Mouse (Mus musculus): ENCODE measurements around the gene Zfp553. TPM values are rescaled to one million over a fixed set of nuclear protein-coding genes. Genes with fewer than 3 reads are reported as not detected.

The Zfp553 gene
- polyA plus RNA-seq, 1 experiment from 2014 or later, result 75.4 TPM

GRCm38 (mm10) chr7:127262218-127262961 lies 29.5 kb downstream of the Zfp553 start:
- H3K4me2 ChIP-seq (replicated peaks), result no peak overlapping the region
- H3K4me3 ChIP-seq (replicated peaks), result no peak overlapping the region
- ATAC-seq, result no peak
- no peak overlapping the region for H3K27ac ChIP-seq
- no peaks in the 10 kb centered on the region for H3K9me3 ChIP-seq
- H3K4me1 ChIP-seq (replicated peaks), result peaks cover 22% of the 10 kb centered on the region
- no peaks in the 10 kb centered on the region for H3K36me3 ChIP-seq
- 86% methylated on average over 10 of the region's 10 CpGs for WGBS
- H3K27me3 ChIP-seq, result no peaks in the 10 kb centered on the region
- H3K9ac ChIP-seq (replicated peaks), result no peak overlapping the region

DNA sequence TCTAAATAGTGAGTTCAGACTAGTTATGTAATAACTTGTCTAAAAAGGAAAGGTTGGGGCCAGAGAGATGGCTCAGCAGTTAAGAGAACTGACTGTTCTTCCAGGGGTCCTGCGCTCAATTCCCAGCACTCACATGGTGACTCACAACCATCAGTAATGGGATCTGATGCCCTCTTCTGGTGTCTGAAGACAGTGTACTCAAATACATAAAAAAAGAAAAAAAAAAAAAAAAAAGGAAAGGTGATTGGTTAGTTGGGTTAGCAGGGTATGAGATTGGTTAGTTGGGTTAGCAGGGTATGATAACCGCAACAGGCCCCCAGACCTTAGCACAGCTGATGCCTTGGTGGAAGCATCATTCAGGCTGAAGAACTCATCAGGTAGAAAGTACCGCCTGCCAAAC lies 30.7 kb downstream of the Zfp553 start:
- H3K9me3 ChIP-seq, result no peaks in the 10 kb centered on the region
- peaks cover 5% of the 10 kb centered on the region; the same call in 1 of the 2 replicates for H3K36me3 ChIP-seq
- no peak overlapping the region for H3K9ac ChIP-seq (replicated peaks)
- H3K4me1 ChIP-seq (replicated peaks), result peaks cover 22% of the 10 kb centered on the region
- H3K4me2 ChIP-seq (replicated peaks), result no peak overlapping the region
- H3K27me3 ChIP-seq, result no peaks in the 10 kb centered on the region
- no peak for ATAC-seq
- H3K27ac ChIP-seq, result no peak overlapping the region
- 97% methylated on average over 3 of the region's 3 CpGs for whole genome bisulfite sequencing
- H3K4me3 ChIP-seq (replicated peaks), result no peak overlapping the region

DNA sequence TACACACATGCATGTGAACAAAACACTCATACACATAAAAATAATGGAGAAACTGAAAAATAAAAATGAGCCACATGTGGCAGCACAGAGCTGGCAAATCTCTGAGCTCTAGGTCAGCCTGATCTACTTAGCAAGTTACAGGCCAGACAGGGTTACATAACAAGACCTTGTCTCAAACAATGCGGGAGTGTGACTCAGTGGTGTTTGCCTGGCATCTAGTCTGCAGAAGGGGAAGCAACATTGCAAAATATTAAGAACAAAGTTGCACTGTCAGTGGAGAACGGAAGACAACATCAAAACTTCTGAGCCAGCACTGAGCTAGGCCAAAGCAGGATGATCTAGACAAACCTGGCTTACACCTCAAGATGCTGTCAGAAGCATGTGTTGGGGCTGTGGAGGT lies 37.4 kb downstream of the Zfp553 start:
- H3K4me2 ChIP-seq (replicated peaks), result no peak overlapping the region
- ATAC-seq, result no peak
- no peaks in the 10 kb centered on the region for H3K27me3 ChIP-seq
- H3K9ac ChIP-seq (replicated peaks), result no peak overlapping the region
- H3K4me3 ChIP-seq (replicated peaks), result no peak overlapping the region
- no peak overlapping the region for H3K27ac ChIP-seq
- H3K36me3 ChIP-seq, result peaks cover 24% of the 10 kb centered on the region
- no peaks in the 10 kb centered on the region for H3K9me3 ChIP-seq
- H3K4me1 ChIP-seq (replicated peaks), result peaks cover 26% of the 10 kb centered on the region
- 90% methylated on average over 2 of the region's 2 CpGs for WGBS

DNA sequence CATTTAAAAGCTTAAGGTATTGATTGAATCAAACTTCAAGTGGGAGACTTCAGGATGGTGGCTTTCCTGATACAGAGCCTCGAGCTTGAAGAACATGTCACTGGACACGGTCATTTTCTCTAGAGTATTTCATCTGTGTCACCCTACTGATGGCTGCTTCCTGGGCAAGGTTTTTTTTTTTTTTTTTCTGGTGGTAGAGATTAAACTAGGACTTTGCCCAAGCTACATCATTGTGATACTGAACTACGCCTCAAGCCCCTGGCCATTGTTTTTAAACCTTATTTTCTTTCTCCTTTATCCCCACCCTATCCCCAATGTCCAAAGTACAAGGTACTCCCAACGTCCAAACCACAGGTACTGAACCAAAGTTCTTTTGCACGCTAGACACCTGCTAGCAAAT lies 37.8 kb downstream of the Zfp553 start:
- H3K4me2 ChIP-seq (replicated peaks), result no peak overlapping the region
- H3K9ac ChIP-seq (replicated peaks), result no peak overlapping the region
- peaks cover 26% of the 10 kb centered on the region for H3K4me1 ChIP-seq (replicated peaks)
- no peak overlapping the region for H3K4me3 ChIP-seq (replicated peaks)
- H3K27me3 ChIP-seq, result no peaks in the 10 kb centered on the region
- no peak for ATAC-seq
- no peaks in the 10 kb centered on the region for H3K9me3 ChIP-seq
- no peak overlapping the region for H3K27ac ChIP-seq
- 92% methylated on average over 5 of the region's 5 CpGs for WGBS
- peaks cover 24% of the 10 kb centered on the region for H3K36me3 ChIP-seq

DNA sequence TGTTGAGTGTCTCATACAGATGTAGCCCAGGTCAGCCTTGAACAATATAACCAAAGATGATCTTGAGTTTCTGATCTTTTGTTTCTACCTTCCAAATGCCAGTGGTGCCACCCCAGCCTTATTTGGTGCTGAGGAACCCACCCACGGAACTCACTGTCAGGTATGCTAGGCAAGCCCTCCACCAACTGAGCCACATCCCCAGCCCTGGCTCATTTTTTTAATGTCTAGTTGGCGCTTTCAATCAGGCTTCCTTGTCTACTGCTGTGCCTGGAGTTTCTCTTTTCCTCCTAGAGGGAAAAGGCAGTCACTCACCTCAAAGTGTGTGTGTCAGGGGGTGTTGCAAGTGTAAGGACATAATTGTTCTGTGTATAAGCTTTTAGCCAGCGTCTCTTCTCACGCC lies 38.2 kb downstream of the Zfp553 start:
- H3K36me3 ChIP-seq, result peaks cover 24% of the 10 kb centered on the region
- no peak overlapping the region for H3K4me3 ChIP-seq (replicated peaks)
- H3K9me3 ChIP-seq, result no peaks in the 10 kb centered on the region
- H3K4me1 ChIP-seq (replicated peaks), result peaks cover 26% of the 10 kb centered on the region
- H3K4me2 ChIP-seq (replicated peaks), result no peak overlapping the region
- no peaks in the 10 kb centered on the region for H3K27me3 ChIP-seq
- no peak overlapping the region for H3K9ac ChIP-seq (replicated peaks)
- no peak for ATAC-seq
- WGBS, result 96% methylated on average over 4 of the region's 4 CpGs
- H3K27ac ChIP-seq, result no peak overlapping the region

- WGBS, result 93% methylated on average over 15 of the region's 15 CpGs
- H3K4me2 ChIP-seq (replicated peaks), result peak overlapping the region; percentile 95
- no peak overlapping the region for H3K27ac ChIP-seq
Observed at GRCm38 (mm10) chr7:127272566-127272965, 39.7 kb downstream of the Zfp553 start.

DNA sequence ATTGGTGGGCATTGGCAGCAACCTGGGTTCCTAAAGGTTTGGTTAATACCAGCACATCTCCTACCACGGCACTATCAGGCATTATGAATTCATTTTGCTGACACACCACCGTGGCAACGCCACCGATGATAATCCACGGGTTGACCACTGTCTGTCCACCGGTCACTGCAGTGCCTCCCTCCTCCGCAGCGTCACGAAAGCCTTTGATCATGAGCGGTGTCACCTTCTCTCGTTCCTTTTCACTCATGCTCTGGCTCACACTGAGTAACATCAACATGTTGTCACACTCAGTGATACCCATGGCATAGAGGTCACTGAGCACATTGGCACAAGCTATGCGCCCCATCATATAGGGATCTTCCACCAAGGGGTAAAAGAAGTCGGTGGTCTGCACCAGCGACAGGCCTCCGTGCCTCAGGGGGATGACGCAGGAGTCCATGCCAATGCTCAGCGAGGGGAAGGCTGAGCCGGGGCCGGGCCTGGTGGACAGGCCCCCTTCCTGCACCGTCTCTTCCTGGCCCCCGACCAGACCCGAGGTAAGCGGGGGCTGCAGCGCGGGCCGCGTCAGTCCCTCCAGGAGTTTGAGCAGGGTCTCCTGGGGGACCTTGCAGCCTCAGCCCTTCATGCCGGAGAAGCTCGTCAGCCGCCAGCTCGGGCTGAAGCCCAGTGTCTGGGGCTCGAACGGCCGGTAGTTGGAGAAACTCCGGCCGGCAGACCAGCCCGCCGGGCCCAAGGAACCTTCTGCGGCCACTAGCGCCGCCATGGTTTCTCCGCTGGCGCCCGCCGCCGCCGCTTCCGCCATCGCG lies 40.5 kb downstream of the Zfp553 start:
- Histone ChIP-seq H3K27ac (peak overlapping the region; percentile 83), H3K4me1 (replicated peaks) (peaks cover 26% of the 10 kb centered on the region), H3K36me3 (peaks cover 20% of the 10 kb centered on the region), H3K4me3 (replicated peaks) (peak overlapping the region; percentile 72), H3K9me3 (no peaks in the 10 kb centered on the region), H3K4me2 (replicated peaks) (peak overlapping the region; percentile 95), H3K27me3 (no peaks in the 10 kb centered on the region), H3K9ac (replicated peaks) (peak overlapping the region; percentile 87)
- ATAC-seq, result peak; percentile 81
- 17% methylated on average over 50 of the region's 50 CpGs for WGBS

More at GRCm38 (mm10) chr7:127272566-127272965, 39.7 kb downstream of the Zfp553 start:
- Histone ChIP-seq H3K36me3 (peaks cover 24% of the 10 kb centered on the region), H3K27me3 (no peaks in the 10 kb centered on the region), H3K9me3 (no peaks in the 10 kb centered on the region), H3K4me1 (replicated peaks) (peaks cover 26% of the 10 kb centered on the region), H3K4me3 (replicated peaks) (peak overlapping the region; percentile 72), H3K9ac (replicated peaks) (0 out of 2 replicates have a peak overlapping the region, but pooled peaks have one; percentile 23)
- no peak for ATAC-seq

GRCm38 (mm10) chr7:127273925-127274789 lies 41.3 kb downstream of the Zfp553 start, which contains the start of gene Sephs2:
Gene Sephs2 (minus strand): TSS chr7:127274055.
- peak; percentile 96 for ATAC-seq
- Histone ChIP-seq H3K4me1 (replicated peaks) (peaks cover 26% of the 10 kb centered on the region), H3K9me3 (no peaks in the 10 kb centered on the region), H3K36me3 (peaks cover 13% of the 10 kb centered on the region), H3K27ac (peak within 1 kb of the TSS; percentile 83), H3K27me3 (no peaks in the 10 kb centered on the region), H3K9ac (replicated peaks) (peak within 1 kb of the TSS; percentile 87), H3K4me3 (replicated peaks) (peak within 1 kb of the TSS; percentile 72), H3K4me2 (replicated peaks) (peak within 1 kb of the TSS; percentile 95)
- WGBS, result 3% methylated on average over 39 of the region's 39 CpGs

- Histone ChIP-seq H3K27me3 (no peaks in the 10 kb centered on the region), H3K27ac (no peak overlapping the region), H3K4me3 (replicated peaks) (no peak overlapping the region), H3K36me3 (no peaks in the 10 kb centered on the region), H3K9ac (replicated peaks) (no peak overlapping the region), H3K9me3 (no peaks in the 10 kb centered on the region), H3K4me1 (replicated peaks) (peaks cover 20% of the 10 kb centered on the region), H3K4me2 (replicated peaks) (no peak overlapping the region)
- no peak for ATAC-seq
- WGBS, result 80% methylated on average over 5 of the region's 5 CpGs
Observed at GRCm38 (mm10) chr7:127276519-127276961, 43.7 kb downstream of the Zfp553 start.

GRCm38 (mm10) chr7:127278311-127278710 lies 45.5 kb downstream of the Zfp553 start:
- H3K4me3 ChIP-seq (replicated peaks), result no peak overlapping the region
- no peaks in the 10 kb centered on the region for H3K36me3 ChIP-seq
- H3K9ac ChIP-seq (replicated peaks), result no peak overlapping the region
- no peaks in the 10 kb centered on the region for H3K27me3 ChIP-seq
- no peak for ATAC-seq
- H3K9me3 ChIP-seq, result no peaks in the 10 kb centered on the region
- 24% methylated on average over 8 of the region's 8 CpGs for WGBS
- no peak overlapping the region for H3K27ac ChIP-seq
- no peak overlapping the region for H3K4me2 ChIP-seq (replicated peaks)
- peaks cover 5% of the 10 kb centered on the region for H3K4me1 ChIP-seq (replicated peaks)

DNA sequence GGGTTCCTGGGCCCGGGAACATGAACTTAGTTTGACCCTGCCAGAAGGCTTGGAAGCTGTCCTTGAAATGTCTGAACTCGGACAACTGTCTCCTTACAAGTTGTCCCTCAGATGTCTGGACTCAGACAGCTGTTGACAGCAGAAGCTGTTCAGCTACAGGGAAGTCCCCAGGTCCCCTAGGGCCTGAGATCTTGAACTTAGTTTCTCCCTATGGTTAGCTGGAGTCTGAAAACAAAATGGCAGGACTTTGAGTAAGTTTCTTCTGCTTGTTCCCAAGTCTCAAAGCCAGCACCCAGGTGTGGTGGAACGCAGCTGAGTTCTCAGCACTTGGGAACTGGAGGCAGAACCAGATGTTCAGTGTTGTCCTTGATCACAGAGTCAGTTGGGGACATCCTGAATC lies 47.2 kb downstream of the Zfp553 start:
- no peaks in the 10 kb centered on the region for H3K36me3 ChIP-seq
- 82% methylated on average over 3 of the region's 3 CpGs for WGBS
- H3K4me3 ChIP-seq (replicated peaks), result no peak overlapping the region
- no peaks in the 10 kb centered on the region for H3K4me1 ChIP-seq (replicated peaks)
- ATAC-seq, result no peak
- no peak overlapping the region for H3K4me2 ChIP-seq (replicated peaks)
- H3K9me3 ChIP-seq, result no peaks in the 10 kb centered on the region
- no peak overlapping the region for H3K27ac ChIP-seq
- no peak overlapping the region for H3K9ac ChIP-seq (replicated peaks)
- H3K27me3 ChIP-seq, result no peaks in the 10 kb centered on the region
